Mouse (Mus musculus) layer of hippocampus, postnatal 25 days (tissue): ENCODE measurements around the gene Tmem253. TPM values are rescaled to one million over a fixed set of nuclear protein-coding genes. Genes with fewer than 3 reads are reported as not detected.

ENCODE experiments used
- total RNA-seq, 2 experiments: library from RNA; stranded (reverse); gene quantifications; 2 replicates each; pipeline ENCODE4 v1.2.3; 2021

Gene Tmem253
- total RNA-seq, 2 experiments from 2014 or later: 0.54 to 1.8 TPM

Other genes starting within 250 kb of the Tmem253 start
- not detected for gene Ang4, start 242.1 kb upstream of the Tmem253 start, total RNA-seq
- not detected for gene AY358078, start 215.6 kb upstream of the Tmem253 start, total RNA-seq
- not detected for gene Ear6, start 162.0 kb upstream of the Tmem253 start, total RNA-seq
- 10 to 100 TPM; 25.2 to 38.9 TPM for gene Mettl17, start 130.8 kb upstream of the Tmem253 start, total RNA-seq
- 1 to 10 TPM; 4.8 to 6.6 TPM for gene Slc39a2, start 122.8 kb upstream of the Tmem253 start, total RNA-seq
- 100 to 1,000 TPM; 823 to 845 TPM for gene Ndrg2, start 101.5 kb upstream of the Tmem253 start, total RNA-seq
- not detected for gene Tppp2, start 97.2 kb upstream of the Tmem253 start, total RNA-seq
- gene Rnase13, start 92.9 kb upstream of the Tmem253 start, total RNA-seq: not detected
- gene Arhgef40, start 30.9 kb upstream of the Tmem253 start, total RNA-seq: 10 to 100 TPM; 27.1 to 40.5 TPM
- 10 to 100 TPM; 36.0 to 39.0 TPM for gene Zfp219, start 5.1 kb downstream of the Tmem253 start, total RNA-seq
- gene Olfr221, start 26.8 kb downstream of the Tmem253 start, total RNA-seq: not detected
- 100 to 1,000 TPM; 253 to 273 TPM for gene Hnrnpc, start 88.4 kb downstream of the Tmem253 start, total RNA-seq
- 1 to 10 TPM in 1 of 2 experiments, under 1 TPM in 1; 0.84 to 1.9 TPM for gene Rpgrip1, start 95.0 kb downstream of the Tmem253 start, total RNA-seq
- gene Supt16, start 181.8 kb downstream of the Tmem253 start, total RNA-seq: 10 to 100 TPM; 50.2 to 50.9 TPM
- gene Chd8, start 242.1 kb downstream of the Tmem253 start, total RNA-seq: 100 to 1,000 TPM; 104 to 123 TPM